Mouse (Mus musculus): Measurements from ENCODE around the gene Gm16434. TPM values are rescaled to one million over a fixed set of nuclear protein-coding genes. Genes with fewer than 3 reads are reported as not detected.

Gene Gm16434
- under 1 TPM; 0.11 to 0.38 TPM for polyA plus RNA-seq (2017; shearing (Covaris generic))

GRCm38 (mm10) chr14:7194440-7194839, at the start of gene Gm16434:
Gene Gm16434 (minus strand): TSS chr14:7194540.

DNA sequence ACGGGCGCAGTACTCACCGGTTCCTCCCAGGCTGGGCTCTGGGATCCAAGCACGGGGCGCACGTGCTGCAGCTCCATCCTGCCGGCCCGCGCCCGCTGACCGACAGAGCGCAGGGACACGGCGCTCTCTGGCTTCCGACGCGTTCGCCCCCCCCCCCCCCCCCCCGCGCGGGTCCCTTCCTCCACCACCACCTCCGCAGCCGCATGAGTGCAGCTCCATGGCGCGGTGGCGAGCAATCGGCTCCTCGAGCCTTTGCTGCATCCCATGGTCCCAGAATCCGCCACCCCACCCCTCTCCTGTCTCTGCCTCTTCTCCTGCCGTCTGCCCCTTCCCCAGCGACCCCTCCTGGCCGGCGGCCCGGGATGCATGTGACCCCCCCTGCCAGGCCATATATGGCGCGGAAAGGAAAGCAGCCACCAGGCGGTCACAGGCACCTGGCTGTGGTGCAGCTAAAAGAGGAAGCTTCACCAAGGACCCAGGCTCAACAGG, 19.8 kb downstream of the Gm16434 start, which contains the start of gene Gm3512:
Gene Gm3512 (minus strand): TSS at position 51 of the 489 bp plus-strand sequence.

Other genes starting within 250 kb of the Gm16434 start
- under 1 TPM in 1 of 2 experiments, not detected in 1; 0.33 TPM for gene Gm6356, start 220.7 kb downstream of the Gm16434 start, polyA plus RNA-seq (2017; shearing (Covaris generic))
- gene Gm10406, start 167.1 kb downstream of the Gm16434 start, polyA plus RNA-seq (2017; shearing (Covaris generic)) = 1 to 10 TPM in 1 of 2 experiments, under 1 TPM in 1; 0.29 to 2.2 TPM
- gene Gm3685, start 149.6 kb downstream of the Gm16434 start, polyA plus RNA-seq (2017; shearing (Covaris generic)) = not detected
- 1 to 10 TPM; 1.5 to 5.1 TPM for gene Gm3696, start 93.9 kb downstream of the Gm16434 start, polyA plus RNA-seq (2017; shearing (Covaris generic))
- gene Gm6676, start 69.1 kb downstream of the Gm16434 start, polyA plus RNA-seq (2017; shearing (Covaris generic)) = under 1 TPM; 0.11 to 0.38 TPM
- 10 to 100 TPM in 1 of 2 experiments, under 1 TPM in 1; 0.33 to 10.9 TPM for gene Gm3512, start 20.0 kb downstream of the Gm16434 start, polyA plus RNA-seq (2017; shearing (Covaris generic))
- not detected for gene Gm3727, start 70.2 kb upstream of the Gm16434 start, polyA plus RNA-seq (2017; shearing (Covaris generic))
- gene Gm3739, start 120.5 kb upstream of the Gm16434 start, polyA plus RNA-seq (2017; shearing (Covaris generic)) = 10 to 100 TPM in 1 of 2 experiments, 1 to 10 TPM in 1; 7.2 to 14.7 TPM
- not detected for gene Gm5797, start 137.9 kb upstream of the Gm16434 start, polyA plus RNA-seq (2017; shearing (Covaris generic))
- gene Gm8374, start 170.6 kb upstream of the Gm16434 start, polyA plus RNA-seq (2017; shearing (Covaris generic)) = not detected